Mouse (Mus musculus) forebrain, postnatal 0 days (tissue): ENCODE results near the gene Rusc2. TPM values are rescaled to one million over a fixed set of nuclear protein-coding genes. Genes with fewer than 3 reads are reported as not detected.

Experiments
- ATAC-seq: fragments of 200-750 bp; cut with Nextera tagmentation; 2 replicates; pipeline ENCODE4 v1.8.0; 2017; ENCODE audit warnings: mild to moderate bottlenecking, moderate library complexity
- DNase-seq: peaks from one replicate; pipeline ENCODE4 v3.0.0-alpha.2; 2015
- H3K27ac ChIP-seq: fragments of 300-500 bp; sonication (generic); 2 replicates; pipeline ENCODE4 v1.5.1; 2014; ENCODE audit warnings: low read depth, mild to moderate bottlenecking, antibody characterized with exemption, low read length, moderate library complexity, mixed read lengths
- H3K27me3 ChIP-seq: fragments of 300-500 bp; sonication (generic); 2 replicates; pipeline ENCODE4 v1.6.1; 2014; ENCODE audit warnings: mild to moderate bottlenecking, low read length, mixed read lengths; ENCODE audit not compliant: insufficient read depth
- H3K36me3 ChIP-seq: fragments of 300-500 bp; sonication (generic); 2 replicates; pipeline ENCODE4 v1.6.1; 2014; ENCODE audit warnings: mild to moderate bottlenecking, moderate library complexity; ENCODE audit not compliant: insufficient read depth
- H3K4me1 ChIP-seq: fragments of 300-500 bp; sonication (generic); 2 replicates; pipeline ENCODE4 v1.6.1; 2014; ENCODE audit warnings: antibody characterized with exemption; ENCODE audit not compliant: insufficient read depth
- H3K4me2 ChIP-seq: fragments of 300-500 bp; sonication (generic); 2 replicates; pipeline ENCODE4 v1.6.1; 2014; ENCODE audit warnings: low read depth, mild to moderate bottlenecking, moderate library complexity
- H3K4me3 ChIP-seq: fragments of 300-500 bp; sonication (generic); 2 replicates; pipeline ENCODE4 v1.5.1; 2014; ENCODE audit warnings: low read depth, low read length, mixed read lengths
- H3K9ac ChIP-seq: fragments of 300-500 bp; sonication (generic); 2 replicates; pipeline ENCODE4 v1.6.1; 2014; ENCODE audit warnings: mild to moderate bottlenecking
- H3K9me3 ChIP-seq: fragments of 300-500 bp; sonication (generic); 2 replicates; pipeline ENCODE4 v1.6.1; 2016; ENCODE audit warnings: low read length
- CTCF ChIP-seq: sonication (generic); IDR thresholded peaks from 2 replicates; pipeline ENCODE4 v1.5.1; 2016; ENCODE audit warnings: antibody characterized with exemption, control low read depth, low read depth
- WGBS: fragments of 180-500 bp; shearing (Covaris S2); extraction: QIAGEN DNeasy Blood & Tissue Kit; methylation state at CpG from one replicate; pipeline ENCODE4 v1.1.7; 2014; 5-methylcytosine and 5-hydroxymethylcytosine counted together
- polyA plus RNA-seq: library from polyadenylated mRNA; unstranded; fragments of >200 nt; fragmentation: Nextera tagmentation; extraction: Ambion mirVana; gene quantifications from 2 replicates; pipeline ENCODE4 v1.2.1, GENCODE M21; 2015
- total RNA-seq: library from RNA; depleted of rRNA; stranded (reverse); fragments of >200 nt; gene quantifications from 2 replicates; pipeline ENCODE4 v1.2.3, GENCODE M21; 2014

Rusc2 gene
- total and polyA plus RNA-seq, 2 experiments from 2014 or later = 75.8 to 148 TPM

- ATAC-seq = no peak
- H3K36me3 ChIP-seq = no peaks in the 10 kb centered on the region
Observed at GRCm38 (mm10) chr4:43395147-43395546, 13.4 kb downstream of the Rusc2 start.

GRCm38 (mm10) chr4:43395836-43396235 is 14.1 kb downstream of the Rusc2 start:
- no peaks in the 10 kb centered on the region for H3K4me1 ChIP-seq
- no peak for TF ChIP-seq CTCF
- H3K9me3 ChIP-seq = no peaks in the 10 kb centered on the region
- H3K4me2 ChIP-seq = no peak overlapping the region
- H3K27ac ChIP-seq = no peak overlapping the region
- DNase-seq = no peak
- 82% methylated on average over 9 of the region's 9 CpGs for WGBS
- H3K9ac ChIP-seq = no peak overlapping the region
- H3K27me3 ChIP-seq = no peaks in the 10 kb centered on the region
- no peak overlapping the region for H3K4me3 ChIP-seq
- no peak for ATAC-seq
- H3K36me3 ChIP-seq = no peaks in the 10 kb centered on the region

More at GRCm38 (mm10) chr4:43395147-43395546, 13.4 kb downstream of the Rusc2 start:
- Histone ChIP-seq H3K27me3 (no peaks in the 10 kb centered on the region), H3K9me3 (no peaks in the 10 kb centered on the region), H3K4me1 (no peaks in the 10 kb centered on the region), H3K4me3 (no peak overlapping the region), H3K27ac (no peak overlapping the region), H3K9ac (no peak overlapping the region), H3K4me2 (no peak overlapping the region)
- no peak for TF ChIP-seq CTCF
- no peak for DNase-seq
- WGBS = 90% methylated on average over 5 of the region's 5 CpGs

- 88% methylated on average over 5 of the region's 5 CpGs for WGBS
- no peak for TF ChIP-seq CTCF
- no peaks in the 10 kb centered on the region for H3K4me1 ChIP-seq
- H3K4me2 ChIP-seq = no peak overlapping the region
- H3K9me3 ChIP-seq = no peaks in the 10 kb centered on the region
- H3K9ac ChIP-seq = no peak overlapping the region
- no peak overlapping the region for H3K27ac ChIP-seq
- no peak overlapping the region for H3K4me3 ChIP-seq
- no peaks in the 10 kb centered on the region for H3K36me3 ChIP-seq
- ATAC-seq (no peak), DNase-seq (no peak)
- H3K27me3 ChIP-seq = no peaks in the 10 kb centered on the region
Observed at GRCm38 (mm10) chr4:43396381-43396780, 14.6 kb downstream of the Rusc2 start.

GRCm38 (mm10) chr4:43398014-43398413 is 16.2 kb downstream of the Rusc2 start:
- Histone ChIP-seq H3K4me2 (no peak overlapping the region), H3K9ac (no peak overlapping the region), H3K4me1 (no peaks in the 10 kb centered on the region), H3K9me3 (no peaks in the 10 kb centered on the region), H3K27ac (no peak overlapping the region), H3K36me3 (peaks cover 6% of the 10 kb centered on the region; the same call in 1 of the 2 replicates), H3K27me3 (no peaks in the 10 kb centered on the region), H3K4me3 (no peak overlapping the region)
- peak; percentile 55 for ATAC-seq
- 57% methylated on average over 4 of the region's 4 CpGs for WGBS
- no peak for DNase-seq
- TF ChIP-seq CTCF = no peak

DNA sequence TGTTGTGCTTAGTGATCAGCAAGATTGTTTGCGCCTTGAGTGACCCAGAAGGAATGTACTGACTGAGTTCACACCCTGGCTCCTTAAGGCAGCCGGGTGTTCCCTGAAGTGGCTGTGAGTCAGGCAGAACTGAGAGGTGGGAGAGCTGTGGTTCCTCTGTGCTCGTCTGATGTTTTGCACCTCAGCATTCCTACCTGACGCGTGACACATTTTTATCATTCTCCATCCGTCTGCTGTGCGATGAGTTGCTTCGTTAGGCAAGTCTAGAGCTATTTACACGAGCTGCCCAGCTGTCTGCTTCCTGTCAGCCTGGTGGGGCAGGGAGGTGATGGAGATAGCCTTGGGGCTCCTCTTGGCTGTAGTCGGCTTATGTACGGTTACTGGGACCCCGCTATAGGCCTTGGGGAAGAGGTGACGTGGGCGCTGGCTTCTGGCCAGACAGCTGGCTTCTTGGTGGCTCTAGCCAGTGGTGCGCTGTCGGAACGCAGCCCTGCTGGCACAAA is 17.1 kb downstream of the Rusc2 start:
- no peaks in the 10 kb centered on the region for H3K27me3 ChIP-seq
- H3K27ac ChIP-seq = peak overlapping the region; percentile 50; the same call in 1 of the 2 replicates
- TF ChIP-seq CTCF = no peak
- H3K4me1 ChIP-seq = no peaks in the 10 kb centered on the region
- H3K4me3 ChIP-seq = no peak overlapping the region
- 48% methylated on average over 17 of the region's 17 CpGs for WGBS
- ATAC-seq (peak; percentile 57), DNase-seq (peak; percentile 43)
- peaks cover 6% of the 10 kb centered on the region; the same call in 1 of the 2 replicates for H3K36me3 ChIP-seq
- H3K4me2 ChIP-seq = peak overlapping the region; percentile 23
- H3K9ac ChIP-seq = no peak overlapping the region
- no peaks in the 10 kb centered on the region for H3K9me3 ChIP-seq

DNA sequence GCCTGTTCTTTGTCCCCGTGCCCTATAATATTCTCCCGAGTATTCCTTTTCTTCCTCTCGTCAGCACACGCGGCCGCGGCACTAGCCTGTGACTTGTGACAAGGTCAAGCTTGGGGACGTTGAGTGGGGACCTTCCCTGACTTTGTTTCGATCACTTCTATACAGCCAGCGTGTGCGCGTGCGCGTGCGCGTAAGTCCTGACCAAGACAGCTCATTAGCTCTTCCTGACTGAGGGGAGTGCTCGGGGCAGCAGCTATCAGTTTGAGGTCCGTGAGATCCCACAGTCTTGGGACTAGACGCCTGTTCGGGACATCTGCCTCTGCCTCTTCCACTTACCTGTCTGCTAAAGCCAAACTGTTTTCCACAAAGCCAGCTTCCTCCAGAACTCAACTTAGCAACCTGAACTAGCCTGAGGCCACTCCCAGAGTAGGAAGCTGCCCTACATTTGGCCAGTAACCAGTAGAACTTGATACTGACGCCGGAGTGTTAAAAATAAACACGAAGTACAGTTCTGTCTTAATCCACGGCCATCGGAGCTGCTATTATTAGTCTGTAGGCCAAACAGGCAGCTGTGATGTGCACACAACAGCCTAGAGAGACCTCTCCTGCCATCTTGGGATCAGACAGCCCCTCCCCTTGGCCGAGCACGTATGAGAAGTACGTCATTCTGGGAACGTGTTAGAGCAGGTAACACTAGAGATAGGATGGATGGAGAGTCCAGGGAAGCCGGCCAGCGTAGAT is 17.8 kb downstream of the Rusc2 start:
- H3K27me3 ChIP-seq = no peaks in the 10 kb centered on the region
- H3K27ac ChIP-seq = peak overlapping the region; percentile 45; the same call in 1 of the 2 replicates
- H3K4me1 ChIP-seq = no peaks in the 10 kb centered on the region
- TF ChIP-seq CTCF = no peak
- H3K9ac ChIP-seq = no peak overlapping the region
- no peak overlapping the region for H3K4me3 ChIP-seq
- peaks cover 6% of the 10 kb centered on the region; the same call in 1 of the 2 replicates for H3K36me3 ChIP-seq
- no peaks in the 10 kb centered on the region for H3K9me3 ChIP-seq
- peak overlapping the region; percentile 23 for H3K4me2 ChIP-seq
- peak; percentile 1; the same call in 1 of the 2 replicates for ATAC-seq
- no peak for DNase-seq
- WGBS = 79% methylated on average over 31 of the region's 31 CpGs

DNA sequence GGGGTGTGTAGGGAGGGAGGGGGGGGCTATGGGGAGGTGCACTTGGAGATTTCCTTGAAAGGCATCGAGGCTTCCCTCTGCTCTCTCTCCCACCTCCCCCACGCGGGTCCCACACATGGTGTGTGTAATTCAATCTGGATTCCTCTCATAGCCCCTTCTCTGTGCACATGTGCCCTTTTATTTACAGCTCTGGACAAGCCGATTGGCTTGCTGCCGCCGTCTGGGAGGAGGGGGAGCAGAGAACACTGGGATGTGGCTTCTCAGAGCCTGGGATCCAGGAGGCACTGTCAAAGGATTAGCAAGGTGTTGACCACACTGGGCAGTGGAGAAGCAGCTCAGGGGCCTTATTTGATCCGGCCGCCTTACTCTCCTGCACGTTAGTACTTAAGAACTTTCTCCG is 19.2 kb downstream of the Rusc2 start:
- Histone ChIP-seq H3K4me3 (no peak overlapping the region), H3K9me3 (no peaks in the 10 kb centered on the region), H3K36me3 (peaks cover 6% of the 10 kb centered on the region; the same call in 1 of the 2 replicates), H3K27me3 (no peaks in the 10 kb centered on the region), H3K4me1 (peaks cover 4% of the 10 kb centered on the region; the same call in 1 of the 2 replicates), H3K27ac (no peak overlapping the region), H3K4me2 (no peak overlapping the region), H3K9ac (no peak overlapping the region)
- ATAC-seq = no peak
- WGBS = 26% methylated on average over 10 of the region's 10 CpGs
- TF ChIP-seq CTCF = no peak
- no peak for DNase-seq
